Mouse (Mus musculus): ENCODE measurements at regions not wholly inside any gene's neighbourhood (a gene's known extent, or its start where the extent isn't known, plus 50 kb on each side); places are given as distances from the start of the nearest gene placed in this dataset.

- no peak for DNase-seq (ENCODE audit: low spot score)
These were observed 134.6 kb downstream of the Sh2d4b start for GRCm38 (mm10) chr14:40758441-40758840.

DNA sequence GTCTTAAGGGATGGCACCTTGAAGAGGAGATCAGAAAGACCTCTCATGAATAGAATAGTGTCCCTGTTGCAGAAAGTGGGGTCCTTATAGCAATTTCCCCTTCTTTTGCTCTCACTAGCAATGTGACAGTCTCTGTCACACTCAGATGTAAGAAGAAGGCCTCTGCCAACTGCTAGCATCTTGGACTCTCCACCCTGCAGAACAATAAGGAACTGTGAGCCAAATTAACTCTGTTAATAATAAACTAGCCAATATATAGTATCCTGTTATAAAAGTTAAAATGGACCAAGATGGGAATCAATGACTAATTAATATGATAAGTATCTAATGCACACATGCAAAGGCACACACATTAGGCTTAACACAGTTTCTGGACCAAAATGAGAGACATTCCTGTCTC lies 152.5 kb downstream of the Sh2d4b start:
- no peak for DNase-seq (ENCODE audit: low spot score)

- peak; percentile 46 for DNase-seq (ENCODE audit: low spot score)
These were observed 161.2 kb downstream of the Sh2d4b start for GRCm38 (mm10) chr14:40731861-40732260.

DNA sequence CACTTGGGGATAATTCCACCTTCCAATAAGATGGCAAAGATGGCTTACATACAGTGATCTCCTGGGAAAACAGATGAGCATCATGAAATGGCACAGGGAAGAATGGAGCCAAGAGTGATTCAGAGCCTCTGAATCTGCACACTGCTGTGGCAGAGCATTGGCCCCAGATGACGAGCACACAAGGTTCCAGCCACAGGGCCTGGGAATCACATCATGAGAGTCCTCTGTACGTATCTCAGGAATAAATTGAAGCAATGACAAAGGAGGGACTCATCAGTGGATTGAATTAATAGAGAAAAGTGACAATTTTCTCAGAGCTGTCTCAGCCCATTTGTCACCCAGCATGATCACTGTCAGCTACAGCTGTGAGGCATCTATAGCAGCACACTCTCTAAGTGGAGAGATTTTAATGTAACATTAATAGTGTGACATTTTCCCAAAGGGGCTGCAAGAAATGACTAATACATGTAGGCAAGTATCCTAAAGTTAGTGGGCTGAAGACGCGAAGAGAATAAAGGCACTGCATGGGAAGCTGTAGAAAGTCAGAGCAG lies 184.0 kb downstream of the Sh2d4b start:
- no peak for DNase-seq (ENCODE audit: low spot score)

- no peak for DNase-seq (ENCODE audit: low spot score)
These were observed 185.6 kb downstream of the Sh2d4b start for GRCm38 (mm10) chr14:40707419-40707818.

- no peak for DNase-seq (ENCODE audit: low spot score)
These were observed 189.6 kb downstream of the Sh2d4b start for GRCm38 (mm10) chr14:40703451-40703850.

DNA sequence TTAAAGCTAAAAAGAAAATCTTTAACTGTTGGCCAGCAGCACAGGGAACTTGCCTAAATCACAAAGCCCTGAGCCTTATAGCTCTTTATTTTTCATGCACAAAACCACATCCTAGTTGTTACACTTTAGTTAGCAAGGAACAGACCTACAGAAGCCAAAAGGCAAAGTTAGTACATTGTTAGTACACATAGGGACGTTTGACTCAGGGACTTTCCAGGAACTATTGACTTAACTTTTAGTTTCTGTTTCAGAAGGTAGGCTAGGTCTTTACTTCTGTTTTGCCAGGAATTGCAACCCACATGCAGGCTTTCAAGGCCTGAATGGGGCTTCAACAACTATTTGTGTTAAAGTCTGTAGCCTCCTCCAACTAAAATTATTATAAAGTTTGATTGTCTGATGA lies 211.4 kb downstream of the Sh2d4b start:
- DNase-seq (ENCODE audit: low spot score): no peak

- DNase-seq (ENCODE audit: low spot score): no peak
These were observed 239.5 kb downstream of the Sh2d4b start for GRCm38 (mm10) chr14:40653558-40653957.
